Mouse (Mus musculus) heart, adult 18-20 months (tissue): ENCODE measurements at regions not wholly inside any gene's neighbourhood (a gene's known extent, or its start where the extent isn't known, plus 50 kb on each side); places are given as distances from the start of the nearest gene placed in this dataset.

ENCODE experiments used
- DNase-seq, 2 experiments: peaks; one replicate each; pipeline ENCODE4 v3.0.0; 2021 to 2022; ENCODE audit warnings: mixed read lengths in 1 of 2

DNA sequence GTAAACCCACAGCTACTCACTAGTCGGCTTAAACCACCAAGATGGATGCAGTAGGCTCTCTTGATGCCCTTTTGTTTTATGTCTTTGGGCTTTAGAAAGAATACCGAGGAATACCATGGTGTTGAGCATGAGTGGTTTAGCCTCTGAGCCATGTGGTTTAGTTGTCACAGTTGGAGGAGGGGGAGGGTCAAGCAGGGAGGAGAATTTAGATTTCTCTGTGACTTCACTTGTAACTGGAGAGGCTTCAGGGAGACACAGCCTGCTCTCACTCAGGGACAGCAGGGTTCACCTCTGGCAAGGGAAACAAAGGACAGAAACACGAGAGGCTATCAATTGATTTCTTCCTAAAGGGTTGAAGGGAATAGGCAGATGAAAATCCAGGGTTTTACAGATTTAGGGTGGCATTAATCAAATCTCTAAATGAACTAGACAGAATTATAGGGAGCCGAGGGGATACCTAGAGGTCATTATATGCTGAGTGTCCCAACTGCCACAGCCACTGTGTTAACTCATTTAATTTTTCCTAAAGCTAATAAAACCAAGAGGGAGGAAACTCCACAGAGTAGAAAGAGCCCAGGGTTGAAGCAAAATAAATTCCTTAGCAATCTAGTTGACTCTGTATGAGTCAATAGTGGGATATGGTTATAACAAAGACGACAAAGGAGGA is 2113.7 kb upstream of the 5930422O12Rik start:
- no peak for DNase-seq

DNA sequence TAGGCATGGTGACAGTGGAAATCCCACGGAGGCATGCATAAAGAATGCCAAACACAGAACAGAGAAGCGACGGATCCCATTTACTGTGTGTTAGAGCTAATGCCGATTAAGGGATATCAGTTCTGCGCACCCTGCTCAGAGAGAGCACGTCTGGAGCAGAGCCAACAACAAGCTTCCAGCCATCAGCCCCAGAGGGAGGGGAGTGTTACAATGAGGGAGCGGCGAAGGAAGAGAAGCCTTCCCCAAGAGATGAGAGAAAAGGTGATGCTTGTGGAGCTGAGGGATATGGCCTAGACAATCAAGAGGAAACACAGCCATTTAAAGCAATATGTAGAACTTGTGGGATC is 2113.2 kb upstream of the 5930422O12Rik start:
- DNase-seq = no peak

DNA sequence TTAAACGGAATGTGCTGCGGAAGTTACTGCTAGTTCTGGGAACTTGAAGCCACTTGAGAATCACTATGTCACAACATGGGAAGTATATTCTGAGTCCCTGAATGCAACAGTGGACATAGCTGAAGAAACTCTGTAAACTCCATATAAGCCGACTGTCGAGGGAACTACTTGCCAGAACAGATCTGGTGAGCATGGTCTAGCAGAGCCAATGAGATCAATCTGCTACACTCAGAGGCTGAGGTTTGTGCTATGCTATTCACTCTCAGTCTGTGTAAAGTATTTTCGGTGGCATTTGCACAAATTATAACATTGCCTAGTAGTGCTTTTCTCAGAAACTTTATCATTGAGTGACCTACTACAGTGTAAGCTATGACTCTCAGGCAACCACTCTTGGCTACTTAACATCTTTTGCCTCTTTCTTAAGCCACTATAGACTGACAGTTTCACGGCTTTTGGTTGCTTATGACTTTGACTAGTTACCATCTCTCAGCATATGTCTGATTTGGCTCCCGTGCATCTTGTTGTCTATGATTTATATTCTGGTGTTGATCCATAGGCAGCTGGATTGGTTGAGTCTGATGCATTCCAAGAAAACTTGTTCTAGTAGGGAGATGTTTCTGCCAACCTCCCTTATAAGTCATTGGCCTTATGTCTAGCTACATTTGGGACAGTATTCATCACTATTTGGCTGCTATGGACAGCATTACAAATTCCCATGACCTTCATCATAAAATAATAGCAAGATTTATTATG is 2094.8 kb upstream of the 5930422O12Rik start:
- no peak for DNase-seq

DNA sequence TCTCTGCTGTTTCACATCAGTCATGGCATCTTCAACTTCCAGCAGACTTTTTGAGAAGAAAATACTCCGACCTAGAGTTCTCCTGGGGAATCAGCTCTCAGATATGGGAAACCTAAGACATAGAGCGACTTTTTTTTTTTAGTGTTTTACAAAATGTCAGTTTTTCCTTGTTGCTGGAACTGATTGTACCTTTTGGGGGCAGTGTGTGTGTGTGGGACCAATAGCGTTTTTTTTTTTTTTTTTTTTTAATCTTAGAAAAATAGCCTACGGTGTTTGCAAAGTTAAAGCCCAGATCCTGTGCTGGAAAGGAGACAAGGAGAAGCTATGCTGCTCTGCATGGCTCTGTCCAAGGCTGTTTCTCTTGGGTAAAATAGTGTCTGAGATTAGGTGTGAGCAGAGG is 2080.0 kb upstream of the 5930422O12Rik start:
- no peak for DNase-seq

DNA sequence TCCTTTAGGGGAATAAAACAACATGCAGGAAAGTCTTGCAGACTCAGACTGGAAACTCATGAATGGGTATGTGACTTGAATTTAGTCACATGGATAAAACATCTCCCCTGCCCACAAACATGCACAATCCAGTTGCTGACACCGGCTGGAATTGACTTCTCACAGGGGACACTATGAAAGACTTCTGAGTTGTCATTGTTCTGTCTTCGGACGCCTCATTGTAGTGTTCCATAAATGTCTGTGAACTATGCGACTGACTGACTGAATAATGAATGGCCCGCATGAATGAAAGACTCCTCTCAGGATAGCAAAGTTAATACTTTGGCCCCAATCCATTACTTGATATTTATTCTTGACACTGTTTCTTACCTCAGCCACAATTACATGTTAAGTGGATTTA is 2058.9 kb upstream of the 5930422O12Rik start:
- no peak for DNase-seq

- no peak for DNase-seq
Observed at GRCm38 (mm10) chr8:31370137-31371010, 2058.1 kb upstream of the 5930422O12Rik start.

DNA sequence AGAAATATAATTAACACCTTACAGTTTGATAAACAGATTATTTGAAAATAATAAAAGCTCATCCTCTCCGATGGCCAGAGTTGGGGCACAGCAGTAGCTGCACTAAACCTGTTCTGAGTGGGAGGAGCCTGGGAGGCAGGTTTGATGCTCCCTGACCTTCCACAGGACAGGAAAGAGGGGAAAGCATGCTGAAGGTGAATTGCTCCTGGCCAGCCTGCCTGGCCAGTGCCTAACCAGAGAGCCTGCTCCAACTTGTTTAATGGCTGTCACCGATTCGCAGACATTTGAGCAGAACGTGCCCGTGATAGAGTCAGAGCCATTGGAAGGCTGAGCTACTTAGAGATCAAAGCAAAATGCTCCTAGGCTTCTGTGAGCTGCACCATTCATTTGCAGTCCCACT is 2056.9 kb upstream of the 5930422O12Rik start:
- DNase-seq = no peak

DNA sequence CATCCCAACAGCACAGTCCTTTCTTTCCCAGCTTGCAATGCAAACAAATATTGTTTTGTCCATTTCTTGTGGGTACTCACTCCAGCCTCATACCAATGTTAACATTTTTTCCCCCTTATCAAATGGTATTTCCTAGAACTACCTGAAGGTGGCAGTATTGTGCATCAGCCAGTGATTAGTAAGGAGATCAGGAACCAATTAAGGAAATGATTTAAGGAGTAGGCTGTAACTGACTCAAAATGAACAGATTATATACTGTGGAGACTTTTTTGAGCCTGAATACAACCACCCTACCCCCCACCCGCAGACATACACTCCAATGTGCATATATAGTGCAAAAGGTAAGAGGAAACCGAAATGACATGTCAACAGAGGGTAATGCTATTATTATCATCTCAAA is 2056.1 kb upstream of the 5930422O12Rik start:
- no peak for DNase-seq

- DNase-seq = no peak
Observed at GRCm38 (mm10) chr8:31373140-31373787, 2055.2 kb upstream of the 5930422O12Rik start.

GRCm38 (mm10) chr8:31377698-31378334 is 2050.7 kb upstream of the 5930422O12Rik start:
- no peak for DNase-seq

GRCm38 (mm10) chr8:31404811-31405210 is 2023.7 kb upstream of the 5930422O12Rik start:
- no peak for DNase-seq

DNA sequence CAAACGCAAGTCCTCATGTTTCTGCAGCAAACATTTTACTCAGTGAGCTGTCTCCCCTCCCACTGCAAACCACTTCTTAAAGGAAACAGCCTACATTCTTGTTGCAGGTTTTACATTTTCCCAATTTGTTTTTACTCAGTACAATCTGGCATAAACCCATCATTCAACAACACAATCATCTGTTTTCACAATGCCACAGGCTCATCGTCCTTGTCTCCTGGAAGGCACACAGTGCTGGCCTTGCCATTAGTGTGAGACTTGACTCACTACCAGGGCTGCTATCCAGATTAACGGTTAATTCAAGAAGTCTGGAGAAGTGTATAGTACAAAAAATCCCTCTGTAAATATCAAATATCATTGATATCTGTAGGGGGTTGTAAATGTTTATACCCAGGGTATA is 2006.3 kb upstream of the 5930422O12Rik start:
- no peak for DNase-seq

DNA sequence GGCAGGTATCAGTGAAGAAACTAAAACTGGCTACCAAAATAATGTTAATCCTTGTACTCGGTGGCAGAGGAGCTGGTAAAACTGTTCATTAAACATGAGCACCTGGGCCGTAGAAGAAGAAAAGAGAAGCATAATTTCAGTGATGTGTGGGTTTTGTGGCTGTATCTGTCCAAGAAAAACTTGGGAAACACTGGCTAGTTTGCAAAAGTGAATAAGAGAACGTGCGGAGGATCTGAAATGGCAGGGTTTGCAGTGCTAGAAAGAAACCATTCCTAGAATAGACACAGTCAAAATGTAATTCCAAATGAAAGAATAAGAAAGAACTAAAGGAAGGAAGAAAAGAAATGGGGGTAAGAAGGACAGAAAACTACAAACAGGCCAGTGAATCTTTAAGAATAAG is 2000.8 kb upstream of the 5930422O12Rik start:
- DNase-seq = no peak

- DNase-seq = no peak
Observed at GRCm38 (mm10) chr8:31436445-31437191, 1991.9 kb upstream of the 5930422O12Rik start.

- no peak for DNase-seq
Observed at GRCm38 (mm10) chr8:31444834-31445233, 1983.7 kb upstream of the 5930422O12Rik start.

GRCm38 (mm10) chr8:31447984-31448383 is 1980.5 kb upstream of the 5930422O12Rik start:
- DNase-seq = no peak

DNA sequence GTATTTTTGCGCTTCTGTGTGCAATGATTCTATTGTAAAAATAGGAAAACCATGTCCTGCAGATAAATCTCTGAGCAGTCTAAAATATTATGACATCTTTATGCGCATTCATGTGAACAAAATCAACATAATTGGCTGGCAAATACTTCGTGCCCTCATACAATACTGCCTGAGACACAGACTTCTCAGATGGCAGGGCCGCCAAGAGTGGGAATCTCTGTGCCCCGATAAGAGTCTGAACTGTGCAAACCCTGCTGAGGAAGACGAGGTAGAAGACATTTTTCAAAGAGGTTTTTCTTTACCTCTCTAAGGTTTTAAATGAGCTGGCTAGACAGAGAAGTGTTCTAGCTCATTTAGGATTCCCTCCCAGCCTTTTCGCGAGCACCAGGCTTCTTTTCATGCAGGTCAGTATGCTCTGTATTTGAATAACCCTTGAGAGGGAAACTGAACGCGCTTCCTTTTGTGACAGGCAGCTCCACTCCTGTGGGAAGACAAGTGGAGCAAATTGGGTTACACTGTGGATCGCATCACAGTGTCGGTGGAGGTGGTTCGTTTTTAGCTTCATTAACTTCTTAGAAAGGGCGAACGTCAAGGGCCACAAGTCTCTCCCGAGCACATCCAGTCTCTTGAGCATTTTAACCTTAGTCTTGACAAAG is 1973.6 kb upstream of the 5930422O12Rik start:
- DNase-seq = no peak

- peak in 1 of 2 experiments; percentile 3 for DNase-seq
Observed at GRCm38 (mm10) chr8:31460349-31460748, 1968.2 kb upstream of the 5930422O12Rik start.
